Mouse (Mus musculus) E14TG2a.4 (cell line): ENCODE measurements around the gene Irak2.

Experiments used
- H3K27me3 ChIP-seq: 2 replicates; pipeline ENCODE4 v1.6.1; 2014; ENCODE audit warnings: low read length, control low read depth; ENCODE audit not compliant: insufficient read depth
- H3K36me3 ChIP-seq: 2 replicates; pipeline ENCODE4 v1.6.1; 2014; ENCODE audit warnings: low read length, control low read depth; ENCODE audit not compliant: insufficient read depth
- H3K4me1 ChIP-seq: replicated peaks from 2 replicates; pipeline ENCODE4 v1.6.1; 2014; ENCODE audit warnings: low read depth, low read length, control low read depth
- H3K4me3 ChIP-seq: replicated peaks from 2 replicates; pipeline ENCODE4 v1.5.1; 2014; ENCODE audit warnings: mild to moderate bottlenecking, low read length
- H3K9me3 ChIP-seq: 2 replicates; pipeline ENCODE4 v1.6.1; 2014; ENCODE audit warnings: low read length, control low read depth
- CTCF ChIP-seq: conservative IDR thresholded peaks from 2 replicates; pipeline ENCODE4 v1.5.1; 2014; ENCODE audit warnings: low read length
- NANOG ChIP-seq: IDR thresholded peaks from 2 replicates; pipeline ENCODE4 v1.6.1; 2014; ENCODE audit warnings: borderline replicate concordance, low read length, mixed read lengths
- POU5F1 ChIP-seq: IDR thresholded peaks from 2 replicates; pipeline ENCODE4 v1.6.1; 2014; ENCODE audit warnings: low read length, borderline replicate concordance

Gene Irak2

GRCm38 (mm10) chr6:113638302-113639040, at the start of gene Irak2:
TSS of gene Irak2 (plus strand) at chr6:113638467.
- H3K27me3 ChIP-seq: no peaks in the 10 kb centered on the region
- H3K4me1 ChIP-seq: peaks cover 39% of the 10 kb centered on the region
- no peaks in the 10 kb centered on the region for H3K9me3 ChIP-seq
- TF ChIP-seq POU5F1 (no peak), CTCF (peak; percentile 62), NANOG (no peak)
- no peaks in the 10 kb centered on the region for H3K36me3 ChIP-seq
- peak within 1 kb of the TSS; percentile 64 for H3K4me3 ChIP-seq

GRCm38 (mm10) chr6:113592637-113593036, 45.6 kb upstream of the Irak2 start:
- Histone ChIP-seq H3K9me3 (no peaks in the 10 kb centered on the region), H3K4me1 (peaks cover 6% of the 10 kb centered on the region), H3K36me3 (peaks cover 92% of the 10 kb centered on the region), H3K27me3 (no peaks in the 10 kb centered on the region), H3K4me3 (no peak overlapping the region)
- no peak for TF ChIP-seq POU5F1
- TF ChIP-seq NANOG: no peak
- TF ChIP-seq CTCF: no peak

- H3K9me3 ChIP-seq: no peaks in the 10 kb centered on the region
- no peak overlapping the region for H3K4me3 ChIP-seq
- peaks cover 57% of the 10 kb centered on the region for H3K36me3 ChIP-seq
- no peak for TF ChIP-seq NANOG
- no peak for TF ChIP-seq CTCF
- TF ChIP-seq POU5F1: no peak
- no peaks in the 10 kb centered on the region for H3K27me3 ChIP-seq
- peaks cover 47% of the 10 kb centered on the region for H3K4me1 ChIP-seq
These were observed 40.3 kb upstream of the Irak2 start for GRCm38 (mm10) chr6:113597945-113598344.

- Histone ChIP-seq H3K9me3 (no peaks in the 10 kb centered on the region), H3K36me3 (peaks cover 39% of the 10 kb centered on the region), H3K27me3 (no peaks in the 10 kb centered on the region), H3K4me3 (peak overlapping the region; percentile 68), H3K4me1 (peaks cover 56% of the 10 kb centered on the region)
- TF ChIP-seq NANOG (no peak), POU5F1 (no peak), CTCF (no peak)
These were observed 38.4 kb upstream of the Irak2 start for GRCm38 (mm10) chr6:113599833-113600232.

- peaks cover 33% of the 10 kb centered on the region for H3K36me3 ChIP-seq
- no peaks in the 10 kb centered on the region for H3K27me3 ChIP-seq
- peaks cover 61% of the 10 kb centered on the region for H3K4me1 ChIP-seq
- TF ChIP-seq POU5F1 (no peak), NANOG (0 out of 2 replicates have a peak, but pooled peaks have one; percentile 7)
- H3K9me3 ChIP-seq: no peaks in the 10 kb centered on the region
- H3K4me3 ChIP-seq: peak within 1 kb of the TSS; percentile 68
These were observed 37.6 kb upstream of the Irak2 start, which contains the start of gene Fancd2os for GRCm38 (mm10) chr6:113600543-113601139. TSS of gene Fancd2os (minus strand) at chr6:113600715.

- H3K27me3 ChIP-seq: no peaks in the 10 kb centered on the region
- H3K4me1 ChIP-seq: peaks cover 70% of the 10 kb centered on the region
- no peak overlapping the region for H3K4me3 ChIP-seq
- peaks cover 34% of the 10 kb centered on the region for H3K36me3 ChIP-seq
- TF ChIP-seq NANOG (no peak), CTCF (no peak), POU5F1 (no peak)
- H3K9me3 ChIP-seq: no peaks in the 10 kb centered on the region
These were observed 35.4 kb upstream of the Irak2 start for GRCm38 (mm10) chr6:113602821-113603220.

GRCm38 (mm10) chr6:113603993-113604392, 34.3 kb upstream of the Irak2 start:
- Histone ChIP-seq H3K4me1 (peaks cover 78% of the 10 kb centered on the region), H3K9me3 (no peaks in the 10 kb centered on the region), H3K36me3 (peaks cover 34% of the 10 kb centered on the region), H3K27me3 (no peaks in the 10 kb centered on the region), H3K4me3 (peak overlapping the region; percentile 97)
- TF ChIP-seq NANOG (no peak), POU5F1 (no peak), CTCF (no peak)

GRCm38 (mm10) chr6:113604432-113605223, 33.6 kb upstream of the Irak2 start, which contains the start of gene Brk1:
TSS of gene Brk1 (plus strand) at chr6:113604772.
- H3K9me3 ChIP-seq: no peaks in the 10 kb centered on the region
- H3K4me1 ChIP-seq: peaks cover 77% of the 10 kb centered on the region
- TF ChIP-seq POU5F1 (no peak), NANOG (no peak), CTCF (peak; percentile 52)

More at GRCm38 (mm10) chr6:113604432-113605223, 33.6 kb upstream of the Irak2 start, which contains the start of gene Brk1:
- Histone ChIP-seq H3K36me3 (peaks cover 38% of the 10 kb centered on the region), H3K4me3 (peak within 1 kb of the TSS; percentile 97), H3K27me3 (no peaks in the 10 kb centered on the region)
